Mouse (Mus musculus) neural tube, embryonic 10.5 days (tissue): ENCODE measurements around the gene Tesmin.
A peak's percentile ranks its signal among the peaks of the same experiment; 100 is the strongest.

Source experiments
- DNase-seq: peaks from one replicate; pipeline ENCODE4 v3.0.0-alpha.2; 2017; ENCODE audit warnings: low spot score; ENCODE audit errors: extremely low spot score

The Tesmin gene

GRCm38 (mm10) chr19:3392384-3392783, 3.7 kb downstream of the Tesmin start:
- no peak for DNase-seq

DNA sequence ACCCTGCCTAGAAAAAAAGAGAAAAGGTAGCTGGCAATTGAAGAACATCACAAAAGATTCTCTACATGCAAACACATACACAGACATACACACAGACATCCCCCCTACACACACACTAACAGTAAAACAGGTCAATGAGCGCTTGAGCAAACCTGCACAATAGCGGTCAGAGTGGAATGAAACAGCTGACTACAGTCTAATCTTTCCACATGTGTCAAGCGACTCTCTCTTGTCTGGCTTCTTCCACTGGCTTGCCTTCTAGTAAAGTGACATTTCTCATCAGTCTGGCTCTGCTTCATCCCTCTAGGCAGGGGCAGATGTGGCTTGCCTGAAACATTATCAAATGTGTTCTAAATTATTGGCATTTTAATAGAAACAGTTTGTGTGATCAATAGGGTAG, 5.6 kb downstream of the Tesmin start:
- DNase-seq, result no peak

- DNase-seq, result no peak
Measured at GRCm38 (mm10) chr19:3400057-3400456, 11.4 kb downstream of the Tesmin start.

GRCm38 (mm10) chr19:3401504-3401903, 12.8 kb downstream of the Tesmin start:
- no peak for DNase-seq

- DNase-seq, result no peak
Measured at GRCm38 (mm10) chr19:3401943-3402342, 13.3 kb downstream of the Tesmin start.

DNA sequence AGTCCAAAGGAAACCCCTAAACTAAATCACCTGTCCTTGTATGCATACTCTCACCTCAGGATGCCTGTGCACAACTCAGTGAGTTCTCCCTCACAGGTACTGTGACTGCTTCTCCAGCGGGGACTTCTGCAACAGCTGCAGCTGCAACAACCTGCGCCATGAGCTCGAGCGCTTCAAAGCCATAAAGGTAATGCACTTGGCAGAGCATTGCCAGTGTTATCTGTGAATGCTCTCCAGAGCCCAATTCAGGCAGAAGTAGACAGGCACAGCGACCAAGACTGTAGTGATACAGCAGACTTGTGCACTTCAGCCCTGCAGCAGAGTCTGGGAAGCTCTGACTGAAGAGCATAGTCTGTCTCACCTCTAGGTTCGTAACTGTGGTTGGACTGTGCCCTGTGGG, 13.7 kb downstream of the Tesmin start:
- no peak for DNase-seq

GRCm38 (mm10) chr19:3404030-3404429, 15.4 kb downstream of the Tesmin start:
- DNase-seq, result no peak

DNA sequence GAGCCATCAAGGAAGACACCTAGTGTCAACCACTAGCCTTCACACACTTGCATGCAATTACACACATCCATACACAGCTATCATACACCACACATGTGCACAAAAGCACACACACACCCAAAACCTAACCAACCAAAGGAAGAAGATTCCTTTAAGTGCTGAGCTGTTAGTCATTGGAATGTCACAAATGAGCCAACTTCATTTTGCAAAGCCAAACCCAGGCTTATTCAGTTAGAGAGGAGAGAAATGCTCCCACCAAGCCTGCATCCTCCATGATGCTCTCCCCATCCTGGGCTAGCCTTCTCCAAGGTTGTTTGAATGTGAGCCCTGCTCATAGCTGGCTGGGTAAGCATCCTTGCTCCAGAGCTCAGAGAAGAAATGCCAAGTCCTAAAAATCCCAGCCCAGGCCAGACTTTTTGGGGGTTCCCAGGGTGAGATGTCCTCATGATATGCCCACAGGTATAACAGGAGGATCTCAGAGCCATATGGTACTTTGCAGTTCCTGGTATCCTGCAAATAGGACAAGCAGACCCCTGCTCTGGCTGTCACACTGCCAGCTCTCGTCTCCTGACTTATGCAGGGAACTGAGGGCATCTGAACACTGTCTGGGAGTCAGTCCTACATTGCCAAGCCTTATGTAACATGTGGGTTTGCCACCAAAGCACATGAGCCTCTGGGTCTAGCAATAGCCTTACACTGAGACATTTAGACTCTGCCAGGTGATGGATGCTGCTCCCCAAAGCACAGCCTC, 17.0 kb downstream of the Tesmin start:
- no peak for DNase-seq

GRCm38 (mm10) chr19:3414268-3414733, 25.6 kb downstream of the Tesmin start, which contains the start of gene Gal:
TSS of gene Gal (minus strand) at chr19:3414544.
- peak; percentile 18 for DNase-seq

DNA sequence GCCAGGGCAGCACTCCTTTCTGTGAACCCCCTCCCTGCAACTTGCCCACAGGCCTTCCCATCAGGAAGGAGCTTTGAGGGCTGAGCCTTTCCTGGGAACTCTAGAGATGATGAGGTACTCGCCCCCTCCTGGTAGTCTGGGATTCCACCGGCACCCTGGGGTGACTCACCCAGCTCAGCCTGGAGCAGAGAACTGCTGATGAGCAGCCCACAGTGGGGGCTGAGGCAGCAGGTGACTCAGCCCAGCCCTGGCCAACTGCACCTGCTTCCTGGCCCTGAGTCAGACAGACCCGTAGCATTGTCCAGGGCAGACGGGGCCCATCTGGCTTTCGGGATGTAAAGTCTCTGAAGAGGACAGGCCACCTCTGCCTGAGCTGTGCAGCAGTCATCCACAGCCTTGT, 30.6 kb downstream of the Tesmin start:
- no peak for DNase-seq

DNA sequence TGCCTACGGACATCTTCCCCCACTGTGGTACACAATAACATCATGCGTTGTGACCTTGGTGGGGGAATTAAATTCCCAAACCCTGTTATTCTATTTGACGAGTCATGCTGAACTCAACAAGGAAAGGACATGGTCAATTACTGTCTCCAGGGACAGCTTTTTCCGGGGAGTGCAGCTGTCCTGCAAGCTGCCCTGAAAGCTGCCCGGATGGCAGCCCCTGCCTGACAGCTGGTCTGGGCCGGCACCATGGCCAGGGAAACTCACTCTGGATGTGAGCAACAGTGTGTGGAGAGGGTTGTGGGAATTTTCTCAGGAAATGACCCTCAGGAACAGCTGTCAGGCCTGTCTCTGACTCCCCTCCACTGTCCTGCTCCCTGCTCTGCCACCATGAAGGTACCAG, 33.8 kb downstream of the Tesmin start:
- DNase-seq, result no peak

- no peak for DNase-seq
Measured at GRCm38 (mm10) chr19:3422981-3423380, 34.3 kb downstream of the Tesmin start.

- no peak for DNase-seq
Measured at GRCm38 (mm10) chr19:3424214-3424613, 35.6 kb downstream of the Tesmin start.

- DNase-seq, result no peak
Measured at GRCm38 (mm10) chr19:3428057-3428830, 39.6 kb downstream of the Tesmin start.

- no peak for DNase-seq
Measured at GRCm38 (mm10) chr19:3429156-3429816, 40.6 kb downstream of the Tesmin start.

- no peak for DNase-seq
Measured at GRCm38 (mm10) chr19:3431066-3431465, 42.4 kb downstream of the Tesmin start.

DNA sequence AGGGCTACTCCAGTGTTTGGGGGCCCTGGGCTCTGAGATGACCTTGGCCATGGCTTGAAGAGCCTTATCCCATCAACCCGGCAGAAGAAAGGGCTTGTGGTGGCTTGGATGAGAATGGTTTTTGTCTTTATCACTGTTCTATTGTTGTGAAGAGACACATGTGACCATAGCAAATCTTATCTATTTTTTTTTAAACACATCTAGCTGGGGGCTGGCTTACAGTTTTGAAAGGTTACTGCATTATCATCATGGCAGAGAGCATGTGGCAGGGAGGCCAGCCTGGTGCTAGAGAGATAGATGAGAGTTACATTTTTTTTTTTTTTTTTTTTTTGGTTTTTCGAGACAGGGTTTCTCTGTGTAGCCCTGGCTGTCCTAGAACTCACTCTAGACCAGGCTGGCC, 43.3 kb downstream of the Tesmin start:
- DNase-seq, result no peak

GRCm38 (mm10) chr19:3434124-3434523, 45.5 kb downstream of the Tesmin start:
- no peak for DNase-seq

- DNase-seq, result no peak
Measured at GRCm38 (mm10) chr19:3434641-3435040, 46.0 kb downstream of the Tesmin start.

GRCm38 (mm10) chr19:3435824-3436223, 47.2 kb downstream of the Tesmin start:
- DNase-seq, result no peak

DNA sequence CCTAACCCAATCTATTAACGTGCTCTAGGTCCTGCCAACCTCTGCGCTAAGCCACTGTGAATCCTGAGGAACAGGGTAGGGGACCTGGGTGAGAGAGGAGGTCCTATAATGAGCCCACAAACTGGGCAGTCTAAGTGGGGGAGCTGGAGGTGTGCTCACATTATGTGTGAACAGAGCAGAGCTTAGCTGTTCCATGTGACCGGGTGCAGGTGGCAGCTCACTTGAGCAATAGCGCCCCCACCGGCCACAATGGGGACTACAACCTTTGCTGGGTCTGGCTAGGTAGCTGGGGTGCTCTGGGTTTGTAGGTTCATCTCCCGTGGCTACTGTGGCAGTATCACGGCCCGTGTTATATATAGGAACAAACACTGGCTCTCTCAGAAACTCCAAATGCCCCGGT, 48.2 kb downstream of the Tesmin start:
- DNase-seq, result peak; percentile 38

DNA sequence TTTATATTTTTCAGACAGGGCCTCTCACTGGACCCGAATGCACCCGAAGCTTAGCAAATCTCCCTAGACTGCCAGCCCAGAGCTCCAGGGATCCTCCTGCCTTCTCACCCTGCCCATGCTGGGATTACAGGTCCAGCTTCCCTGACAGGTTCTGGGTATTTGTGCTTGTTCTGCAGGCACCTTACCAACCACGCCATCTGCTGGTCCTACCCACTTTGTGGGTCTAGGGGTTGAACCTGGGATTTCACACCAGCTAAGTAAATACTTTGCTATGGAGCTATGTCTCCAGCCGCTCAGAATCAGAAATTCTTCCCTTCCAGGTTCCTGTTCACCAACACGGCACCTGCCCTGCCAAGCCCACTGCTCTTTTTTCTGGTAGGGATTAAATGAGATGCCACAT, 49.3 kb downstream of the Tesmin start:
- DNase-seq, result no peak
